Mouse (Mus musculus) frontal cortex, adult (tissue): ENCODE data around the gene Cdh6.

Source experiments
- ATAC-seq: cut with Nextera tagmentation; 2 replicates; pipeline ENCODE4 v1.9.2; 2017; ENCODE audit warnings: mild to moderate bottlenecking, moderate library complexity, mixed read lengths; ENCODE audit not compliant: low TSS enrichment

Gene Cdh6

GRCm38 (mm10) chr15:13155820-13156219 lies 17.7 kb downstream of the Cdh6 start:
- no peak for ATAC-seq

GRCm38 (mm10) chr15:13155418-13155817 lies 18.1 kb downstream of the Cdh6 start:
- peak; percentile 72 for ATAC-seq

GRCm38 (mm10) chr15:13141983-13142382 lies 31.5 kb downstream of the Cdh6 start:
- 0 out of 2 replicates have a peak, but pooled peaks have one; percentile 16 for ATAC-seq

- peak; percentile 66 for ATAC-seq
These were observed 33.8 kb downstream of the Cdh6 start for GRCm38 (mm10) chr15:13139662-13140061.

- ATAC-seq: no peak
These were observed 36.3 kb downstream of the Cdh6 start for GRCm38 (mm10) chr15:13137166-13137565.

- peak; percentile 38; the same call in 1 of the 2 replicates for ATAC-seq
These were observed 39.4 kb downstream of the Cdh6 start for GRCm38 (mm10) chr15:13134086-13134485.

GRCm38 (mm10) chr15:13133370-13133769 lies 40.1 kb downstream of the Cdh6 start:
- ATAC-seq: no peak

GRCm38 (mm10) chr15:13132493-13132892 lies 41.0 kb downstream of the Cdh6 start:
- ATAC-seq: no peak

GRCm38 (mm10) chr15:13130246-13130645 lies 43.2 kb downstream of the Cdh6 start:
- ATAC-seq: no peak

GRCm38 (mm10) chr15:13100341-13100740 lies 73.1 kb downstream of the Cdh6 start:
- no peak for ATAC-seq

GRCm38 (mm10) chr15:13097861-13098260 lies 75.6 kb downstream of the Cdh6 start:
- no peak for ATAC-seq

GRCm38 (mm10) chr15:13095406-13095805 lies 78.1 kb downstream of the Cdh6 start:
- ATAC-seq: no peak

- ATAC-seq: no peak
These were observed 78.6 kb downstream of the Cdh6 start for GRCm38 (mm10) chr15:13094881-13095256.

GRCm38 (mm10) chr15:13093954-13094880 lies 79.3 kb downstream of the Cdh6 start:
- peak; percentile 47 for ATAC-seq

GRCm38 (mm10) chr15:13092064-13092463 lies 81.4 kb downstream of the Cdh6 start:
- peak; percentile 58 for ATAC-seq

GRCm38 (mm10) chr15:13088504-13089058 lies 84.9 kb downstream of the Cdh6 start:
- peak; percentile 62 for ATAC-seq

- no peak for ATAC-seq
These were observed 88.7 kb downstream of the Cdh6 start for GRCm38 (mm10) chr15:13084746-13085145.

GRCm38 (mm10) chr15:13076908-13077669 lies 96.4 kb downstream of the Cdh6 start:
- ATAC-seq: no peak

- ATAC-seq: no peak
These were observed 99.4 kb downstream of the Cdh6 start for GRCm38 (mm10) chr15:13074047-13074446.

- no peak for ATAC-seq
These were observed 105.3 kb downstream of the Cdh6 start for GRCm38 (mm10) chr15:13068213-13068516.

- peak; percentile 32; the same call in 1 of the 2 replicates for ATAC-seq
These were observed 105.9 kb downstream of the Cdh6 start for GRCm38 (mm10) chr15:13067429-13068212.

GRCm38 (mm10) chr15:13066765-13067164 lies 106.7 kb downstream of the Cdh6 start:
- no peak for ATAC-seq
